Mouse (Mus musculus): ENCODE data around the gene Mef2d.
A peak's percentile ranks its signal among the peaks of the same experiment; 100 is the strongest.

Gene Mef2d

GRCm38 (mm10) chr3:88138336-88139242, 3.6 kb upstream of the Mef2d start:
- DNase-seq, result peak; percentile 96

DNA sequence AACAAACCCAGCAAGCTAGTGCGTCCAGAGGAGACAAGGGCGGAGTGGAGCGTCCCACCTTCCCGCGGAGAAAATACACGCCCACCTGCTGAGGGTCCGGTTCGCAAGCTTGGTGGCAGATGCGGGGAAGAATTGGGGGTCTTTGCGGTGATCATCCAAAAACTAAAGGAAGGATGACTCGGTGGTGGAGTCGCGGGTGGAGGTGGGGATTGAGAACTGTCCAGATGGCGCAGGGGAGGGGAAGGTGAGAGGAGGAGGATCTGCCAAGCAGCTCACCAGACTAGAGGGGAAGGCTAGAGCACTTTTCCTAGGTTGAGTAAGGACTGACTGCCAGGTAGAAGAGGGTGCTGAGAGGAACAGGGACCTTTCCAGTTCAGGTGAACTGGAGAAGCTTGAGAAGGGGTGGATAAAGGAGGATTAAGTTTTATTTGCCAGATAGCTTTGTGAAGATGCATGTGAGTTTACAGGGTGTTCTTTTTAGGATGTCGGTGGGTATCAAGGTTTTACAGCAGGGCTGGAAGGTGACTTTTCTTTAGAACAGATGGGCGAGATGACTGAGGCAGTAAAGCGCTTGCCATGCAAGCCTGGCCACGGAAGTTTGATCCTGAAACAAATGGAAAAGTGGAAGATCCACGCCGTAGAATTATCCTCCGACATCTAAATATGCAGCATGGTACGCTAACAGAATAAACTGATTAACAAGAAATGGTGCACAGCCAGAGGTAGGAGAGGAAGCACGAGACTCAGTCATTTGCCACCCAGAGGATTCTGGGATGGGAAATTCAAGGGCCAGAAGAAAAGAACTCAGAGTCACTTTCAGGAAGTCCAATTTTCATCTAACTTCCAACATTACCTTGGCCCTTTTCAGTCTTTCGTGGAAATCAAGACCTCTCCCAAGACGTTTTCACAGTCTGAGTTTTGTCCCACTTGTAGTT, 2.7 kb upstream of the Mef2d start:
- peak; percentile 91 for DNase-seq

DNA sequence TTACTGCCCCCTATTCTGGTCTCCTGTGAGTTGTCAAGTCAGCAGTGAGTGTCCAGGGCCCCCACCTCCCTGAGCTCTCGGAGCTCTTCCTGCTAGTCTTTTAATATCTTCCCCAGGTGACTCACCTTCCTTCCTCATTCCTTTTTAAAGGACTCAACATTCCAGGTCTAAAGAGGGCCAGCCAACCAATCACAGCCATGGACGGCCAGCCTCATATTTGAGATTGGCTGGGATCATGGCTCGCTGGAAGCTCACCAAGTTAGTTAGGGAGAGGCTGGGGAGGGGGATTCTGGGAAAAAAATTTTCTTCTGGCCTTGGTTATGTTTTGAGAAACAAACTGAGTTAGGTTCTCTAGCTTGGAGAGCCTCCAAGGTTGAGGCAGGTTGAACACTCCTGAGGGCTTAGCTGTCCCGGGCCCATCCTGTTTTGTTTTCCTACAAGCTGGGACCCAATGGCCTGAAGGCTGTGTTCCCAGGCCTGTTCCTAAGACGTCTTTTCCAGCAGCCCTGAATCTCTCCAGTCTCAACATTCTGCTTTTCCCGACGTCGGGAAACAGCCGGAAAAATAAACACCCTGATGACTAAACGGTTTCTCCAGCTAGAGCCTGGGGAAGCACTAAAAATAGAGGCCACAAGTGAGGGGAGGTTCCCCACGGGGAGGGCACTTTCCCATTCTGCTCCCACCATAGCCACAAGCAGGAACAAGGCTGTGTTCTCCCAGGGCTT, 1.8 kb upstream of the Mef2d start:
- peak; percentile 70 for DNase-seq

DNA sequence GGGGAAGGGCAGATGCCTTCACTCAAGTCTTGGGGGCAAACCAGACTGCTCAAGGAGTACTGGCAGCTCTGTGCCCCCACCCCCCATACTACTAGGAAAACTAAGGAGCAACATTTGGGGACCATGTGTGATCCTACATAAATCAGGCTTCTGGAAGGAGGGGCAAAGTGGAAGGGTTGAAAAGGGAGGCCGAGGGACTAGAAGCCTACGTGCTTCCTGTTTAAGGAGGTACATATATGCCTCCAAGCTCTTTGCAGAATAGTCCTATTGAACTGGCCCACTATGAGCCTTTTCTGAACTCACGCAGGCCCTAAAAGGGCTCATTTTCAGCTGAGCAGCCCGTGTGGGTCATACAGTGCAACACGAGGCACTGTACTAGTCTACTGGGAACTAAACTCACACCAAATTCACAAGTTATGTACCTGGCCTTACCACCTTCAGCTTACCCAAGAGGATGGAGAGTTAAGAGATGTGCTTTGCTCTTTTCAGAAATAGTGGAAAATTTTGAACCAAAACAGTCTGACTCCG, 1.2 kb upstream of the Mef2d start:
- DNase-seq, result peak; percentile 58

GRCm38 (mm10) chr3:88141439-88141786, 759 bp upstream of the Mef2d start:
- no peak for DNase-seq

DNA sequence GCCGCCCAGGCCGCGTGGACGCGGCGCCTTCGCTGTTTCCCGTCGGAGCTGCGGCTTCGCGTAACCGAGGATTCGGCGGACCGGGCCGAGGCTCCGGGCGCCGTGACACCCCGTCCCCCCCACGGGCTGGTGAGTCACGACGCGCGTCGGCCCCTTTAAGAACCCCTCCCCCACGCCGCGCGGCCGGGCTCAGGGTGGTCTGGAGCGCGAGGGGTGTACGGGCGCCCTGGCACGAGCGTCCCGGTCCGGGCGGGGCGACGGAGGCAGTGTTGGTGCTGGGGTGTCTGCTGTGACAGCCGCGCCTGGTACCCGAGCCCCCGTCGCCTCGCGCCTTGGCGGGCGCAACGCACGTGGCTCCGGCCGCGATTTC, 359 bp downstream of the Mef2d start:
- no peak for DNase-seq

GRCm38 (mm10) chr3:88142916-88143771, 972 bp downstream of the Mef2d start:
- peak; percentile 85 for DNase-seq

- DNase-seq, result peak; percentile 88
Measured at GRCm38 (mm10) chr3:88143961-88144486, 1.9 kb downstream of the Mef2d start.

GRCm38 (mm10) chr3:88144648-88145410, 2.7 kb downstream of the Mef2d start:
- DNase-seq, result peak; percentile 61

DNA sequence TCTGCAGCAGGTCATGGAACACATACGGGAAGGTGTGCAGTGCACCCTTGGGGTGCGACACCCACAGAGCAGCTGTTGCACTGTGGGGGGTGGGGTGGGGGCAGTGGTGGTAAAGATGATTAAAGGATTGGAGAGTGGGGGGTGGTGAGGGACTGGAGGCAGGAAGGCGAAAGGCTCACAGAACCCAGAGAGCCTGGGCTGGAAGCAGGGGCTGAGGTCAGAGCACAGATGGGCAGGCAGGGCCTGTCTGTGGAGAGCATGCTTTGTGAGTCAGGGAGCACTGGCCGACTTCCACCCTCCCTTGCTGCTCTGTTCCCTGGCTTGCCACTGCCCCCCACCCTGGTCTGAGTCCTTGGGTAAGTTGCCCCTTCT, 3.2 kb downstream of the Mef2d start:
- DNase-seq, result peak; percentile 83

DNA sequence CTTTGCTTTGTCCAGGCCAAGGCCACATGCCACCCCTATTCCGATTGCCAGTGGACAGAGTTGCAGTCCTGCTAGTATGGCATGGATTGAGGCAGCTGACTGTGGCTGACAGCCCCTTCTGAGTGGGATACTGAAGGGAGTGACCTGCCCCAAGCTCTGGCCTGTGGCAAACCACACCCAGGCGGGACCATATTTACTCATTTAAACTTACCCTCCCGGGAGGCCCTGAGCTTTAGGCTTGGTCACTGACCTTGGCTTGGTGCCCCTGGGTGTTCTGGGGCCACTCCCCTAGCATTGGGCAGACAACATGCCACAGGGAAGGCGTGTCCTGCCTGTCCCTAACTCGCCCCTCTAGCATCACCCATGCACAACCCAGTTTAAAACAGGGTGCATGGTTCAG, 3.8 kb downstream of the Mef2d start:
- DNase-seq, result peak; percentile 67

GRCm38 (mm10) chr3:88146376-88147112, 4.4 kb downstream of the Mef2d start:
- no peak for DNase-seq

DNA sequence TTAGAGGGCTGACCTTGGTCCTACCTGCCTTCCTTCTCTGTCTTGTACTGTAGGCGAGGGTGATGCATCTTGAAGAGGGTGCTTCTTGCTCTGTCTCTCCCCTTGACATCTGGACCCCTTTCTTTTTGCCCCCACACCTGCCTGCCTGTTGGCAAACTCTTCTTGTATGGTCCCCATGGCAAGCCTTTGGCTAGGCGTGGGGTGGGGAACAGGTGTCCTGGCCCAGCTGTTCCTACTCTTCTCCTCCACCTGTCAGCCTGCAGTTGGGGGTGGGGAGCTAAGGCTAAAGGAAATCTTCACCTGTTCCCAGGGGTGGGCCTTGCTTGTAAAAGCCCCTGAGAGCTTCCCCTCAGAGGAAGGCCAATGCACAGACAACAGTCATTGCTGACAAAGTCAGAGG, 5.3 kb downstream of the Mef2d start:
- peak; percentile 56 for DNase-seq

GRCm38 (mm10) chr3:88147866-88148265, 5.7 kb downstream of the Mef2d start:
- DNase-seq, result no peak

- no peak for DNase-seq
Measured at GRCm38 (mm10) chr3:88148354-88148753, 6.2 kb downstream of the Mef2d start.

- peak; percentile 75 for DNase-seq
Measured at GRCm38 (mm10) chr3:88148776-88149509, 6.8 kb downstream of the Mef2d start.

GRCm38 (mm10) chr3:88149510-88149974, 7.4 kb downstream of the Mef2d start:
- DNase-seq, result peak; percentile 46

- DNase-seq, result peak; percentile 77
Measured at GRCm38 (mm10) chr3:88150061-88150998, 8.2 kb downstream of the Mef2d start.
